Mouse (Mus musculus) kidney, embryonic 16.5 days (tissue): ENCODE data around the gene Atad1. TPM values are rescaled to one million over a fixed set of nuclear protein-coding genes. Genes with fewer than 3 reads are reported as not detected.

Experiments
- ATAC-seq: fragments of 200-750 bp; cut with Nextera tagmentation; 2 replicates; pipeline ENCODE4 v1.8.0; 2017; ENCODE audit warnings: moderate TSS enrichment; ENCODE audit not compliant: low FRiP score, low TSS enrichment
- H3K27ac ChIP-seq: fragments of 300-500 bp; sonication (generic); 2 replicates; pipeline ENCODE4 v1.5.1; 2014; ENCODE audit warnings: low read length
- H3K27me3 ChIP-seq: fragments of 300-500 bp; sonication (generic); 2 replicates; pipeline ENCODE4 v1.6.1; 2014; ENCODE audit warnings: low read length, control low read depth, mixed read lengths; ENCODE audit not compliant: insufficient read depth
- H3K36me3 ChIP-seq: fragments of 300-500 bp; sonication (generic); 2 replicates; pipeline ENCODE4 v1.6.1; 2014; ENCODE audit warnings: low read length, control low read depth, mixed read lengths; ENCODE audit not compliant: insufficient read depth
- H3K4me1 ChIP-seq: fragments of 300-500 bp; sonication (generic); 2 replicates; pipeline ENCODE4 v1.6.1; 2014; ENCODE audit warnings: low read length, control low read depth, mixed read lengths; ENCODE audit not compliant: insufficient read depth
- H3K4me2 ChIP-seq: fragments of 300-500 bp; sonication (generic); replicated peaks from 2 replicates; pipeline ENCODE4 v1.6.1; 2014; ENCODE audit warnings: low read depth, low read length
- H3K4me3 ChIP-seq: fragments of 300-500 bp; sonication (generic); 2 replicates; pipeline ENCODE4 v1.5.1; 2014; ENCODE audit warnings: mild to moderate bottlenecking, low read length
- H3K9ac ChIP-seq: fragments of 300-500 bp; sonication (generic); replicated peaks from 2 replicates; pipeline ENCODE4 v1.6.1; 2014; ENCODE audit warnings: low read length
- H3K9me3 ChIP-seq: fragments of 300-500 bp; sonication (generic); 2 replicates; pipeline ENCODE4 v1.6.1; 2016; ENCODE audit warnings: low read length, control low read depth
- WGBS: fragments of 180-500 bp; shearing (Covaris S2); extraction: QIAGEN DNeasy Blood & Tissue Kit; methylation state at CpG from one replicate; pipeline ENCODE4 v1.1.7; 2014; 5-methylcytosine and 5-hydroxymethylcytosine counted together
- polyA plus RNA-seq: library from polyadenylated mRNA; unstranded; fragments of >200 nt; fragmentation: Nextera tagmentation; extraction: Ambion mirVana; gene quantifications from 2 replicates; pipeline ENCODE4 v1.2.1, GENCODE M21; 2015

Gene Atad1
- polyA plus RNA-seq, 1 experiment from 2014 or later, result 90.3 TPM

DNA sequence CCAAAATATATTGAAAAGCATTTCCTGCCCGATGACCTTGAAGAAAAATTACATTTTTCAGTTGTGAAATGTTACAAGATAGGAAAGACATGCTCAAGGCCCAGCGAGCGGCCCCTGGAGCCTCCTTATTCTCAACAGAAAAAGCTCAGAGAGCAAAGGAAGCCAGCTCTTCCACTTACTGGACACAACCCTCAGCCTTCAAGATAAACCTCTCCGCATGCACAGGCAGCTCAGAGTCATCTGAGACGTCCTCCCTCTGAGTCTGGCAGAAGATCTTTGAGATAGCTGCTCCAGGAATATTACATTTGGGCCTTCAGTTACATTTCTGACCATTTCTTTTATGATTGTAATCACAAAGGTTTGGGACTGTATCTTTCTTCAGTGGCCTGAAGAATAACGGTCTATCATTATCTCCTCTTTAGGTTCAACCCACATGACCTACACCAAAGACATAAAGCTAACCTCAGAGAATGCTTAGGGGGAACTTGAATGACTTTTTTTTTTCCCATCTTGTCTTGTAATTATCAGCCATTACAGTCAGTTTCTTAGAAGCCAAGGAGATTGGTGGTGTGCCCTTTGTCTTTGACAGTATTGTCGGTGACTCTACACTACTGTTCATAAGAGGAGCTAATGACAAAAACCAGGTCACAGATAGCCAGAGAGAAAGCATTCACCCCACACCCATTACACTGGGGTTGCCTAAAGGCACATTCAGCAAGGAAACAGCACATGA lies 85.8 kb downstream of the Atad1 start:
- Histone ChIP-seq H3K4me2 (no peak overlapping the region), H3K4me1 (no peaks in the 10 kb centered on the region), H3K9me3 (no peaks in the 10 kb centered on the region), H3K9ac (no peak overlapping the region), H3K4me3 (no peak overlapping the region), H3K27ac (no peak overlapping the region), H3K36me3 (no peaks in the 10 kb centered on the region), H3K27me3 (no peaks in the 10 kb centered on the region)
- ATAC-seq, result no peak
- WGBS, result 84% methylated on average over 7 of the region's 7 CpGs

DNA sequence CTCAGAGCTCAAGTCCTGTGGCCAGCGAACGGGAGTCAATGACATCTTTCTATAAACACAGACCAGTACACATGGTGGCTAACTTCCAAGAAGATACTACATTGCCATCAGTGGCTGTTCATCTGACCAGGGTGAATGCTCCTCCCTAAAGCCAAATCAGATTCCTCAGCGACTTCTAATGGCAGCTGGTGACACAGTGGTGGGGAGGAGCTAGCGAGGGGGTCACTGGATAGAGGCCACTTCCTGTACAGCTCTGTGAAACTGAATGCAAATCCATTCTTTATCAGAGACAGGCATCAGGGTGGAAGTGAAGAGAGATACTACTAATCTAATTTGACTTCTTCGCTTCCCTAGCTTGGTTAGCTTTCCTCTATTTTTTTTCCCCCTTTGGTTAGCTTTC lies 86.5 kb downstream of the Atad1 start:
- H3K36me3 ChIP-seq, result no peaks in the 10 kb centered on the region
- no peak overlapping the region for H3K4me2 ChIP-seq
- H3K9ac ChIP-seq, result no peak overlapping the region
- no peak overlapping the region for H3K27ac ChIP-seq
- H3K27me3 ChIP-seq, result no peaks in the 10 kb centered on the region
- 75% methylated on average over 5 of the region's 5 CpGs for WGBS
- H3K4me1 ChIP-seq, result no peaks in the 10 kb centered on the region
- no peak for ATAC-seq
- H3K9me3 ChIP-seq, result no peaks in the 10 kb centered on the region
- no peak overlapping the region for H3K4me3 ChIP-seq

- Histone ChIP-seq H3K4me3 (no peak overlapping the region), H3K9ac (no peak overlapping the region), H3K27me3 (no peaks in the 10 kb centered on the region), H3K27ac (no peak overlapping the region), H3K4me2 (no peak overlapping the region), H3K4me1 (no peaks in the 10 kb centered on the region), H3K9me3 (no peaks in the 10 kb centered on the region), H3K36me3 (no peaks in the 10 kb centered on the region)
- ATAC-seq, result no peak
- 84% methylated on average over 5 of the region's 5 CpGs for WGBS
These were observed 88.5 kb downstream of the Atad1 start for GRCm38 (mm10) chr19:32651046-32651445.

- Histone ChIP-seq H3K9me3 (no peaks in the 10 kb centered on the region), H3K4me3 (no peak overlapping the region), H3K4me2 (no peak overlapping the region), H3K27ac (no peak overlapping the region), H3K27me3 (no peaks in the 10 kb centered on the region), H3K36me3 (peaks cover 2% of the 10 kb centered on the region; the same call in 1 of the 2 replicates), H3K4me1 (no peaks in the 10 kb centered on the region), H3K9ac (no peak overlapping the region)
- ATAC-seq, result no peak
- WGBS, result 67% methylated on average over 10 of the region's 10 CpGs
These were observed 91.5 kb downstream of the Atad1 start for GRCm38 (mm10) chr19:32648019-32648571.

DNA sequence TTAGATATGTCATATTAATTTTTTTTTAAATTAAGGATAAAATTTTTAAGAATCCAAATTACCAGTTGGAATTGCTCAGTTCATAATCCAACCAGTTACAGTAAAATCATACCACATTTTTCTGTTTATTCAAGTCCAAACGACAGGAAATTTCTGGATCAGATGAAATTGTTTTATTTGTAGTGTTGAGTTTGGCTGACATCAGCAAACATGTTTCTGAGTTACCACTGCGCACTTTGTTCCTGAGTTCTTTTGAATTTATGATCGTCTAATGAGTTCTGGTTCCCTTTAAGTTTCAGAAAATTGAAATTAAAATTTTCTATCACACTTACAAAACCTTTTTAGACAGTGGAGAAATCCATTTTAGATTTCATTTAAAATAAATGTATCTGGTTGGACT lies 93.2 kb downstream of the Atad1 start:
- no peak for ATAC-seq
- WGBS, result 83% methylated on average over 3 of the region's 3 CpGs
- Histone ChIP-seq H3K4me1 (no peaks in the 10 kb centered on the region), H3K27me3 (no peaks in the 10 kb centered on the region), H3K9me3 (no peaks in the 10 kb centered on the region), H3K36me3 (peaks cover 2% of the 10 kb centered on the region; the same call in 1 of the 2 replicates), H3K9ac (no peak overlapping the region), H3K27ac (no peak overlapping the region), H3K4me3 (no peak overlapping the region), H3K4me2 (no peak overlapping the region)

DNA sequence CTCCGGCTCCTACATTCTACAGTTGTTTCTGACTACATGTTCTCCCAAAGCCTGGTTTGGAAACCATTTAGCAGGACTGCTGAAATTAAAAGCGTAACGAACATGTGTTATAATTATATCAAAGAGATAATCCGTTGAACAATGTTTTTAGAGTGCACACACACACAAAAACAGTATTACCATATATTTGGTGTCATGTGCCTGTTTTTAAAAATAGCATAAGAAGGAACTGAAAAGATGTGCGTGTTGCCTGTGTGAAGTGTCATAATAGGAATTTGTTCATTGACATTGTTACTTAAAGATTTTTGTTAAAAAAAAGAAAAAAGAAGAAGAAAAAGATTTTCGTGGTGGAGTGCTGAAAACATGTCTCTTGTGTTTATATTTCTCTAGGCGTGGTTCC lies 93.6 kb downstream of the Atad1 start:
- no peak overlapping the region for H3K9ac ChIP-seq
- H3K36me3 ChIP-seq, result peaks cover 2% of the 10 kb centered on the region; the same call in 1 of the 2 replicates
- no peak for ATAC-seq
- H3K9me3 ChIP-seq, result no peaks in the 10 kb centered on the region
- H3K4me1 ChIP-seq, result no peaks in the 10 kb centered on the region
- no peak overlapping the region for H3K4me2 ChIP-seq
- H3K27ac ChIP-seq, result no peak overlapping the region
- WGBS, result 90% methylated on average over 7 of the region's 7 CpGs
- H3K4me3 ChIP-seq, result no peak overlapping the region
- H3K27me3 ChIP-seq, result no peaks in the 10 kb centered on the region

DNA sequence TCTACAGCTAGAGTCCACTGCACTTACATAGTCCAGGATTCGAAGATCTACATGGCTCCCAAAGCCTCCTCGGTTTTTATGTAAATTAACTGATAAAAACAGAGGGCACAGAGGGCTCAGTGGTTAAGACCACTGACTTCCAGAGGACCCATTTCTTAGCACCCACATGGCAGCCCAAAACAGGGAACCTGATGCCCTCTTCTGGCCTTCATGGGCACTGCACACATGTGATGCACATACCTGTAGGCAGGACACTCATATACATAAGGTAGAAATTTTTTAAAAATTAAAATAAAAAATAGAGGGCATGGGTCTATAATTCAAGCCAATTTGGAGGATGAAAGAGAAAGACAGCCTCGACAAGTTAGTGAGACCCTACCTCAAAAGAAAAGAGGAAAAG lies 95.9 kb downstream of the Atad1 start:
- H3K27me3 ChIP-seq, result no peaks in the 10 kb centered on the region
- H3K9ac ChIP-seq, result no peak overlapping the region
- H3K4me2 ChIP-seq, result no peak overlapping the region
- ATAC-seq, result no peak
- no peaks in the 10 kb centered on the region for H3K4me1 ChIP-seq
- H3K4me3 ChIP-seq, result no peak overlapping the region
- WGBS, result 91% methylated on average over 3 of the region's 3 CpGs
- H3K36me3 ChIP-seq, result peaks cover 2% of the 10 kb centered on the region; the same call in 1 of the 2 replicates
- no peak overlapping the region for H3K27ac ChIP-seq
- no peaks in the 10 kb centered on the region for H3K9me3 ChIP-seq

- 90% methylated on average over 8 of the region's 8 CpGs for WGBS
- ATAC-seq, result no peak
- H3K9ac ChIP-seq, result no peak overlapping the region
These were observed 97.6 kb downstream of the Atad1 start for GRCm38 (mm10) chr19:32641995-32642394.

GRCm38 (mm10) chr19:32641535-32641934 lies 98.1 kb downstream of the Atad1 start:
- no peak for ATAC-seq
- WGBS, result 90% methylated on average over 7 of the region's 7 CpGs
- peaks cover 5% of the 10 kb centered on the region; the same call in 1 of the 2 replicates for H3K36me3 ChIP-seq

More at GRCm38 (mm10) chr19:32641995-32642394, 97.6 kb downstream of the Atad1 start:
- Histone ChIP-seq H3K4me3 (no peak overlapping the region), H3K27ac (no peak overlapping the region), H3K4me2 (no peak overlapping the region), H3K9me3 (no peaks in the 10 kb centered on the region), H3K4me1 (no peaks in the 10 kb centered on the region), H3K36me3 (peaks cover 2% of the 10 kb centered on the region; the same call in 1 of the 2 replicates), H3K27me3 (no peaks in the 10 kb centered on the region)

GRCm38 (mm10) chr19:32638276-32638903 lies 101.2 kb downstream of the Atad1 start:
- no peaks in the 10 kb centered on the region for H3K9me3 ChIP-seq
- H3K4me2 ChIP-seq, result no peak overlapping the region
- no peaks in the 10 kb centered on the region for H3K27me3 ChIP-seq
- no peak overlapping the region for H3K27ac ChIP-seq
- WGBS, result 61% methylated on average over 13 of the region's 13 CpGs
- H3K36me3 ChIP-seq, result peaks cover 3% of the 10 kb centered on the region; the same call in 1 of the 2 replicates
- no peaks in the 10 kb centered on the region for H3K4me1 ChIP-seq
- H3K9ac ChIP-seq, result no peak overlapping the region
- no peak overlapping the region for H3K4me3 ChIP-seq
- ATAC-seq, result no peak

More at GRCm38 (mm10) chr19:32641535-32641934, 98.1 kb downstream of the Atad1 start:
- H3K27ac ChIP-seq, result no peak overlapping the region
- no peak overlapping the region for H3K4me2 ChIP-seq
- no peaks in the 10 kb centered on the region for H3K27me3 ChIP-seq
- no peak overlapping the region for H3K4me3 ChIP-seq
- H3K4me1 ChIP-seq, result no peaks in the 10 kb centered on the region
- H3K9me3 ChIP-seq, result no peaks in the 10 kb centered on the region
- H3K9ac ChIP-seq, result no peak overlapping the region
